Mouse (Mus musculus): ENCODE results near the gene Srgap3. TPM values are rescaled to one million over a fixed set of nuclear protein-coding genes. Genes with fewer than 3 reads are reported as not detected.

Srgap3 gene
- polyA plus RNA-seq, 1 experiment from 2014 or later, result 1.5 TPM

- no peak for DNase-seq (ENCODE audit: low spot score)
- Histone ChIP-seq H3K4me1 (replicated peaks; ENCODE audit: control insufficient read depth, insufficient read depth) (no peaks in the 10 kb centered on the region), H3K27ac (replicated peaks) (no peak overlapping the region), H3K9ac (ENCODE audit: low read length) (no peak overlapping the region), H3K9me3 (ENCODE audit: control insufficient read depth, low read length) (no peaks in the 10 kb centered on the region), H3K36me3 (ENCODE audit: control insufficient read depth, insufficient read depth, low read length) (no peaks in the 10 kb centered on the region), H3K27me3 (ENCODE audit: control insufficient read depth, insufficient read depth, low read length) (no peaks in the 10 kb centered on the region), H3K4me3 (ENCODE audit: low read depth, low read length) (no peak overlapping the region), H3K4me2 (replicated peaks; ENCODE audit: low read depth) (no peak overlapping the region)
- 67% methylated on average over 1 of the region's 1 CpGs for WGBS
- ATAC-seq (ENCODE audit: low FRiP score, low TSS enrichment), result no peak
- TF ChIP-seq CTCF (IDR thresholded peaks at IDR 0.05; ENCODE audit: low read depth) (no peak), EP300 (optimal IDR thresholded peaks at IDR 0.05) (no peak)
These were observed 12.6 kb downstream of the Srgap3 start for GRCm38 (mm10) chr6:112934501-112934900.

GRCm38 (mm10) chr6:112932611-112933010 lies 14.5 kb downstream of the Srgap3 start:
- Histone ChIP-seq H3K9ac (ENCODE audit: low read length) (no peak overlapping the region), H3K27me3 (ENCODE audit: control insufficient read depth, insufficient read depth, low read length) (no peaks in the 10 kb centered on the region), H3K4me2 (replicated peaks; ENCODE audit: low read depth) (no peak overlapping the region), H3K36me3 (ENCODE audit: control insufficient read depth, insufficient read depth, low read length) (no peaks in the 10 kb centered on the region), H3K9me3 (ENCODE audit: control insufficient read depth, low read length) (no peaks in the 10 kb centered on the region), H3K4me3 (ENCODE audit: low read depth, low read length) (no peak overlapping the region), H3K27ac (replicated peaks) (no peak overlapping the region), H3K4me1 (replicated peaks; ENCODE audit: control insufficient read depth, insufficient read depth) (no peaks in the 10 kb centered on the region)
- no peak for TF ChIP-seq CTCF (IDR thresholded peaks at IDR 0.05; ENCODE audit: low read depth)
- no peak for TF ChIP-seq EP300 (optimal IDR thresholded peaks at IDR 0.05)
- DNase-seq (ENCODE audit: low spot score) (no peak), ATAC-seq (ENCODE audit: low FRiP score, low TSS enrichment) (no peak)
- 52% methylated on average over 8 of the region's 8 CpGs for WGBS

GRCm38 (mm10) chr6:112930011-112930451 lies 17.0 kb downstream of the Srgap3 start:
- TF ChIP-seq EP300 (optimal IDR thresholded peaks at IDR 0.05) (no peak), CTCF (IDR thresholded peaks at IDR 0.05; ENCODE audit: low read depth) (no peak)
- 52% methylated on average over 5 of the region's 5 CpGs for WGBS
- no peaks in the 10 kb centered on the region for H3K4me1 ChIP-seq (replicated peaks; ENCODE audit: control insufficient read depth, insufficient read depth)
- H3K9ac ChIP-seq (ENCODE audit: low read length), result no peak overlapping the region
- ATAC-seq (ENCODE audit: low FRiP score, low TSS enrichment) (no peak), DNase-seq (ENCODE audit: low spot score) (no peak)
- H3K36me3 ChIP-seq (ENCODE audit: control insufficient read depth, insufficient read depth, low read length), result no peaks in the 10 kb centered on the region
- no peak overlapping the region for H3K4me3 ChIP-seq (ENCODE audit: low read depth, low read length)
- no peaks in the 10 kb centered on the region for H3K9me3 ChIP-seq (ENCODE audit: control insufficient read depth, low read length)
- no peaks in the 10 kb centered on the region for H3K27me3 ChIP-seq (ENCODE audit: control insufficient read depth, insufficient read depth, low read length)
- no peak overlapping the region for H3K4me2 ChIP-seq (replicated peaks; ENCODE audit: low read depth)
- H3K27ac ChIP-seq (replicated peaks), result no peak overlapping the region

DNA sequence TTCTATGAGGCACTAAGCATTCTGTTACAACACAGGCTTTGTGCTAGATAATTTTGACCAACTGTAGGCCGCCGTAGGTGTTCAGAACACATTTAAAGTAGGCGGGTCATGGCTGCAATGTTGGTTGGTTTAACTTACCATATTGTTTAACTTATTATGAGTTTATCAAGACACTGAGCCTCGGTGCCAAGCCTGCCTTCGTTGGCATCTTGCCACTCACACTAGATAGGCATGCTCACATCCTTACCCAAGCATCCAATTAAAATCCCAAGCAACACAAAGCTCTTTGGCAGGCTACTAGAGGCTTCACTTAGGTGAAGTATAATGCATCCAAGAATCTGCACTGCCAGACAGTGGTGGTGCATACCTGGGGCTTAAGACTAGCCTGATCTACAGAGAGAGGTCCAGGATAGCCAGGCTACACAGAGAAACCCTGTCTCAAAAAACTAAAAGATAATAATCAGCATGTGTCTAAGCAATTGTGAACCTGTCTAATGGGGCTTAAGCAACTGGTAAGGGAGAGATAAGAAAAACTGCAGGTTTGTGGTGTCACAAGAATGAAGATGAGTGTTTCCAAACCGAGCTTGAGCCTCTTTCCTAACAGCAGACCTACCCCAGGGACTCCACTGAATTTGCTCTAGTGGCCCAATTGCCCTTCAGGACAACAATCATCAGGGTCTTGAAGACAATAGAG lies 17.6 kb downstream of the Srgap3 start:
- DNase-seq (ENCODE audit: low spot score) (no peak), ATAC-seq (ENCODE audit: low FRiP score, low TSS enrichment) (no peak)
- no peak for TF ChIP-seq CTCF (IDR thresholded peaks at IDR 0.05; ENCODE audit: low read depth)
- no peak for TF ChIP-seq EP300 (optimal IDR thresholded peaks at IDR 0.05)
- no peak overlapping the region for H3K4me2 ChIP-seq (replicated peaks; ENCODE audit: low read depth)
- WGBS, result 77% methylated on average over 6 of the region's 6 CpGs
- no peak overlapping the region for H3K4me3 ChIP-seq (ENCODE audit: low read depth, low read length)
- H3K27ac ChIP-seq (replicated peaks), result no peak overlapping the region
- no peaks in the 10 kb centered on the region for H3K4me1 ChIP-seq (replicated peaks; ENCODE audit: control insufficient read depth, insufficient read depth)
- no peak overlapping the region for H3K9ac ChIP-seq (ENCODE audit: low read length)
- H3K9me3 ChIP-seq (ENCODE audit: control insufficient read depth, low read length), result no peaks in the 10 kb centered on the region
- no peaks in the 10 kb centered on the region for H3K27me3 ChIP-seq (ENCODE audit: control insufficient read depth, insufficient read depth, low read length)
- no peaks in the 10 kb centered on the region for H3K36me3 ChIP-seq (ENCODE audit: control insufficient read depth, insufficient read depth, low read length)

GRCm38 (mm10) chr6:112928841-112929240 lies 18.2 kb downstream of the Srgap3 start:
- no peaks in the 10 kb centered on the region for H3K9me3 ChIP-seq (ENCODE audit: control insufficient read depth, low read length)
- 70% methylated on average over 6 of the region's 6 CpGs for WGBS
- no peak for DNase-seq (ENCODE audit: low spot score)
- no peaks in the 10 kb centered on the region for H3K4me1 ChIP-seq (replicated peaks; ENCODE audit: control insufficient read depth, insufficient read depth)
- H3K27me3 ChIP-seq (ENCODE audit: control insufficient read depth, insufficient read depth, low read length), result no peaks in the 10 kb centered on the region
- TF ChIP-seq EP300 (optimal IDR thresholded peaks at IDR 0.05) (no peak), CTCF (IDR thresholded peaks at IDR 0.05; ENCODE audit: low read depth) (no peak)
- no peak overlapping the region for H3K9ac ChIP-seq (ENCODE audit: low read length)
- H3K4me2 ChIP-seq (replicated peaks; ENCODE audit: low read depth), result no peak overlapping the region
- ATAC-seq (ENCODE audit: low FRiP score, low TSS enrichment), result no peak
- H3K36me3 ChIP-seq (ENCODE audit: control insufficient read depth, insufficient read depth, low read length), result no peaks in the 10 kb centered on the region
- no peak overlapping the region for H3K4me3 ChIP-seq (ENCODE audit: low read depth, low read length)
- H3K27ac ChIP-seq (replicated peaks), result no peak overlapping the region

GRCm38 (mm10) chr6:112927341-112927740 lies 19.7 kb downstream of the Srgap3 start:
- WGBS, result 90% methylated on average over 5 of the region's 5 CpGs

More at GRCm38 (mm10) chr6:112927341-112927740, 19.7 kb downstream of the Srgap3 start:
- DNase-seq (ENCODE audit: low spot score), result no peak
- no peak overlapping the region for H3K27ac ChIP-seq (replicated peaks)
- no peak overlapping the region for H3K4me2 ChIP-seq (replicated peaks; ENCODE audit: low read depth)
- no peak for TF ChIP-seq CTCF (IDR thresholded peaks at IDR 0.05; ENCODE audit: low read depth)
- TF ChIP-seq EP300 (optimal IDR thresholded peaks at IDR 0.05), result no peak
- no peaks in the 10 kb centered on the region for H3K9me3 ChIP-seq (ENCODE audit: control insufficient read depth, low read length)
- no peaks in the 10 kb centered on the region for H3K27me3 ChIP-seq (ENCODE audit: control insufficient read depth, insufficient read depth, low read length)
- no peaks in the 10 kb centered on the region for H3K4me1 ChIP-seq (replicated peaks; ENCODE audit: control insufficient read depth, insufficient read depth)
- H3K4me3 ChIP-seq (ENCODE audit: low read depth, low read length), result no peak overlapping the region
- ATAC-seq (ENCODE audit: low FRiP score, low TSS enrichment), result no peak
- no peak overlapping the region for H3K9ac ChIP-seq (ENCODE audit: low read length)
- no peaks in the 10 kb centered on the region for H3K36me3 ChIP-seq (ENCODE audit: control insufficient read depth, insufficient read depth, low read length)
